Comparison of ENCODE assay signal across 9 mouse cellular contexts in genomic region chr7:40898711-40899375, GRCm38 (mm10). TPM values are rescaled to one million over a fixed set of nuclear protein-coding genes. Genes with fewer than 3 reads are reported as not detected.
DNase-seq lines count a peak whose midpoint lies in the region; ATAC-seq and TF ChIP-seq lines count a peak whose summit lies in the region.
"Had no signal": no experiment of that assay in that cellular context is flagged by ENCODE, and none has a peak within 500 bp of the region (broad histone marks: within the 10 kb centered on the region; RNA-seq: fewer than 3 reads in every experiment).

No protein-coding gene starts in this region.

- TF ChIP-seq POLR2A in kidney, adult 2 months (IDR thresholded peaks at IDR 0.05; ENCODE audit: low read depth, low read length) = no peak
- 0 out of 2 replicates have a peak, but pooled peaks have one; percentile 20 for TF ChIP-seq POLR2A in cortical plate, adult 2 months (IDR thresholded peaks at IDR 0.05; ENCODE audit: extremely low read depth, insufficient read depth, low read length)

- peak overlapping the region; percentile 95 for H3K4me2 ChIP-seq in midbrain, embryonic 15.5 days

- peak; percentile 38 for ATAC-seq in midbrain, embryonic 15.5 days (replicated peaks)
- no peak for ATAC-seq in cerebellum, adult (ENCODE audit: insufficient number of reproducible peaks, low FRiP score, low TSS enrichment)

- TF ChIP-seq CTCF in kidney, adult 2 months (conservative IDR thresholded peaks at IDR 0.05; ENCODE audit: insufficient read depth, insufficient read length, low read depth, low read length) = no peak
- TF ChIP-seq CTCF in cortical plate, adult 2 months (IDR thresholded peaks at IDR 0.05; ENCODE audit: extremely low read depth, insufficient read depth, low read length) = no peak
- TF ChIP-seq CTCF in left cerebral cortex, adult 2 months (IDR thresholded peaks at IDR 0.05) = no peak; the same call in 1 of the 2 replicates

- no peaks in the 10 kb centered on the region for H3K4me1 ChIP-seq in kidney, adult 2 months (ENCODE audit: control insufficient read depth, insufficient read depth, low read length)
- H3K4me1 ChIP-seq in cortical plate, adult 2 months (ENCODE audit: control insufficient read depth, insufficient read depth, low read length) = peaks cover 3% of the 10 kb centered on the region
- peaks cover 46% of the 10 kb centered on the region for H3K4me1 ChIP-seq in midbrain, embryonic 15.5 days

- H3K9me3 ChIP-seq in midbrain, embryonic 15.5 days = no peaks in the 10 kb centered on the region
- H3K9me3 ChIP-seq: megakaryocyte, embryonic 14.5 days had no signal

- H3K9ac ChIP-seq in midbrain, embryonic 15.5 days = peak overlapping the region; percentile 73

- 0 out of 2 replicates have a peak, but pooled peaks cover 2% of the 10 kb centered on the region for H3K27me3 ChIP-seq in kidney, adult 2 months (replicated peaks; ENCODE audit: control insufficient read depth, insufficient read depth, low read length)
- peaks cover 6% of the 10 kb centered on the region; the same call in 1 of the 2 replicates for H3K27me3 ChIP-seq in midbrain, embryonic 15.5 days (replicated peaks)

- H3K36me3 ChIP-seq in kidney, adult 2 months (ENCODE audit: control insufficient read depth, insufficient read depth, low read length) = no peaks in the 10 kb centered on the region
- H3K36me3 ChIP-seq in midbrain, embryonic 15.5 days (replicated peaks) = no peaks in the 10 kb centered on the region

- peak; percentile 14 for DNase-seq in kidney, adult 2 months
- DNase-seq in kidney, adult 9 months = no peak
- peak; percentile 51 to 60 for DNase-seq in frontal cortex, postnatal 14 days (ENCODE audit: low spot score in 2 of 2)
- peak; percentile 77 to 82 for DNase-seq in left cerebral cortex, adult 2 months (ENCODE audit: extremely low spot score in 1 of 2, low spot score in 2 of 2)
- DNase-seq in spleen, postnatal 4 days (ENCODE audit: low spot score in 2 of 2) = no peak

- 2% methylated on average over 69 of the region's 70 CpGs for WGBS in kidney, adult 2 months
- WGBS in midbrain, embryonic 15.5 days = under 1% methylated on average over 63 of the region's 70 CpGs

- intact Hi-C loops in left cerebral cortex, adult 2 months (cut with DNase I) = loop anchor here (2.0 kb wide), 1 partner anchor 74 kb away; no protein-coding TSS in a partner anchor

- H3K4me3 ChIP-seq in kidney, adult 2 months (ENCODE audit: insufficient read depth, low read depth, low read length) = peak overlapping the region; percentile 36
- peak overlapping the region; percentile 81 for H3K4me3 ChIP-seq in cortical plate, adult 2 months (ENCODE audit: insufficient read depth, low read length)
- peak overlapping the region; percentile 73 for H3K4me3 ChIP-seq in left cerebral cortex, adult 2 months
- H3K4me3 ChIP-seq in midbrain, embryonic 15.5 days = peak overlapping the region; percentile 66
- H3K4me3 ChIP-seq: megakaryocyte, embryonic 14.5 days had no signal

- H3K27ac ChIP-seq in kidney, adult 2 months (ENCODE audit: insufficient read depth, low read depth, low read length) = no peak overlapping the region
- peak overlapping the region; percentile 90 for H3K27ac ChIP-seq in cortical plate, adult 2 months (ENCODE audit: insufficient read depth, low read length)
- peak overlapping the region; percentile 85 for H3K27ac ChIP-seq in left cerebral cortex, adult 2 months
- H3K27ac ChIP-seq in midbrain, embryonic 15.5 days = peak overlapping the region; percentile 66

RNA-seq across cellular contexts. Expression of gene Vstm2b, which starts 0.7 kb away (rescaled TPM):
- 2.6 and 3.0 TPM in 2 replicates for polyA plus RNA-seq in kidney, adult 2 months (2012; rRNA removed)
- 63.7 and 70.0 TPM in 2 replicates for polyA plus RNA-seq in cortical plate, adult 2 months (2012; rRNA removed)
- 10 to 100 TPM; 59.2 to 63.3 TPM for total RNA-seq in left cerebral cortex, adult 2 months (2021)
- 23.4 and 25.9 TPM in 2 replicates for polyA plus RNA-seq in midbrain, embryonic 15.5 days (2015; fragmentation: Nextera tagmentation; extraction: Ambion mirVana)

Comparison
In these comparisons a context has a peak if more than half of its experiments do, and no peak if none do; other contexts are left out.
1. DNase-seq: peak in kidney, adult 2 months (single experiment), frontal cortex, postnatal 14 days (2 of 2) and left cerebral cortex, adult 2 months (2 of 2); none in kidney, adult 9 months (single experiment) and spleen, postnatal 4 days (0 of 2).
2. Peak in every context shown above with its lines, with median percentiles within 50 percentile points of each other: H3K4me3 ChIP-seq.